Mouse (Mus musculus) brain, embryonic 14.5 days (tissue): ENCODE measurements around the gene Fzd4.

Experiments
- CTCF ChIP-seq: fragments of 200-500 bp; IDR thresholded peaks from 2 replicates; pipeline ENCODE4 v1.5.1; 2012; ENCODE audit warnings: inconsistent platforms, mild to moderate bottlenecking, moderate library complexity, borderline replicate concordance; ENCODE audit not compliant: insufficient read depth, insufficient read length; ENCODE audit errors: extremely low read depth
- POLR2A ChIP-seq: fragments of 200-500 bp; IDR thresholded peaks from 2 replicates; pipeline ENCODE4 v1.6.1; 2012; ENCODE audit warnings: mild to moderate bottlenecking, inconsistent platforms, borderline replicate concordance; ENCODE audit not compliant: poor library complexity, insufficient read depth, insufficient read length, severe bottlenecking; ENCODE audit errors: extremely low read depth

DNA sequence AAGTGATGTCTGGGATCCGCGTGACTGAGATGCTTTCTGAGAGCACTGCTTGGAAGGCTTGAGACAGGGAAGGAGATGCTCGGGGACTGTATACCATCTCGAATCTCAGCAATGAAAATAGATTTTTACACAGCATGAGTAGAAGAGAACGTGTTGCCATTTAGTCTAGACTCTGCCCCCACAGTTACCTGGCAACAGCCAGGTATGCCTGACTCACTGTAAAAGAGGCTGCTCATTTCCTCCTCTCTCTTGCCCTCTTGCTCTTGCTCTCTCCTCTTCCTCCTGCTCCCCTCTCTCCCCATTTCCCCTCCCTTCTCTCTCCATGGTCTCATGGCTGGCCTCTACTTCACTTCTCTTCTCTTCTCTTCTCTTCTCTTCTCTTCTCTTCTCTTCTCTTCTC is 20.5 kb downstream of the Fzd4 start:
- TF ChIP-seq CTCF (no peak), POLR2A (no peak)
